Mouse (Mus musculus) thymus, adult 2 months (tissue): ENCODE measurements at regions not wholly inside any gene's neighbourhood (a gene's known extent, or its start where the extent isn't known, plus 50 kb on each side); places are given as distances from the start of the nearest gene placed in this dataset.
A peak's percentile ranks its signal among the peaks of the same experiment; 100 is the strongest.

Experiments
- DNase-seq: peaks from one replicate; pipeline ENCODE4 v3.0.0; 2021
- H3K27ac ChIP-seq: fragments of 200-500 bp; 2 replicates; pipeline ENCODE4 v1.5.1; 2012; ENCODE audit warnings: low read length, control low read depth; ENCODE audit not compliant: control insufficient read depth, insufficient read depth
- H3K27me3 ChIP-seq: fragments of 200-500 bp; 2 replicates; pipeline ENCODE4 v1.6.1; 2012; ENCODE audit warnings: mild to moderate bottlenecking, low read length, moderate library complexity, mixed read lengths; ENCODE audit not compliant: control insufficient read depth, insufficient read depth
- H3K36me3 ChIP-seq: fragments of 200-500 bp; 2 replicates; pipeline ENCODE4 v1.6.1; 2012; ENCODE audit warnings: mild to moderate bottlenecking, low read length, moderate library complexity; ENCODE audit not compliant: control insufficient read depth, insufficient read depth
- H3K4me1 ChIP-seq: fragments of 200-500 bp; replicated peaks from 2 replicates; pipeline ENCODE4 v1.6.1; 2012; ENCODE audit warnings: low read length; ENCODE audit not compliant: control insufficient read depth, insufficient read depth
- H3K4me3 ChIP-seq: fragments of 200-500 bp; 2 replicates; pipeline ENCODE4 v1.5.1; 2012; ENCODE audit warnings: mild to moderate bottlenecking, low read length, control low read depth, moderate library complexity; ENCODE audit not compliant: control insufficient read depth, insufficient read depth
- CTCF ChIP-seq: fragments of 200-500 bp; IDR thresholded peaks from 2 replicates; pipeline ENCODE4 v1.5.1; 2012; ENCODE audit warnings: mild to moderate bottlenecking, control low read depth, low read length, moderate library complexity, borderline replicate concordance; ENCODE audit not compliant: control insufficient read depth, poor library complexity, insufficient read depth; ENCODE audit errors: extremely low read depth
- POLR2A ChIP-seq: fragments of 200-500 bp; IDR thresholded peaks from 2 replicates; pipeline ENCODE4 v1.6.1; 2012; ENCODE audit warnings: mild to moderate bottlenecking, low read length, control low read depth, moderate library complexity; ENCODE audit not compliant: control insufficient read depth, poor library complexity, insufficient read depth; ENCODE audit errors: extremely low read depth
- WGBS: fragments of 180-500 bp; shearing (Covaris S2); methylation state at CpG from one replicate; pipeline ENCODE4 v1.1.7; 2018; 5-methylcytosine and 5-hydroxymethylcytosine counted together

GRCm38 (mm10) chr15:60719332-60719731, 134.2 kb downstream of the Fam84b start:
- no peak overlapping the region for H3K27ac ChIP-seq
- 91% methylated on average over 5 of the region's 5 CpGs for WGBS
- no peaks in the 10 kb centered on the region for H3K4me1 ChIP-seq
- no peak for TF ChIP-seq CTCF
- TF ChIP-seq POLR2A = no peak
- DNase-seq = no peak
- no peaks in the 10 kb centered on the region for H3K27me3 ChIP-seq
- H3K4me3 ChIP-seq = no peak overlapping the region
- H3K36me3 ChIP-seq = no peaks in the 10 kb centered on the region

DNA sequence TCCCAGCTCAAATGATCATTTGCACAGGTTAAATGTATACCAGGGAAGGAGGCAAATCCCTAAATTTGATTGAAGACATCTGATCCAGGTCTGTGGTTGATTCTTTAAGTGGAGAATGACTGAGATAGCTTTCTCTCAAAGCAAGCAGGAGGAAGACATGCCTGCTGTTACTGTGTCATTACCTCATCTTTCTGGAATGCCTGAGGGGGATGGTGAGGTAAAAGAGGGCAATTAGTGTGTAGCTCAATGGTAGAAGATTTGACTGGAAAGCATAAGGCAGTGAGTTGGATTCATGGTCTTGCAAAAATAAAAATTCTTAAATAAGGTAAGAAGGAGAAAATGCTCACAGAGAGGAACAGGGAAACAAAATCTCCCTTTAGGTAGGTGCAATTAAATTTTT, 144.9 kb downstream of the Fam84b start:
- TF ChIP-seq CTCF (no peak), POLR2A (no peak)
- Histone ChIP-seq H3K4me1 (no peaks in the 10 kb centered on the region), H3K4me3 (no peak overlapping the region), H3K36me3 (no peaks in the 10 kb centered on the region), H3K27ac (no peak overlapping the region), H3K27me3 (no peaks in the 10 kb centered on the region)
- DNase-seq = no peak

- WGBS = 89% methylated on average over 4 of the region's 4 CpGs
- H3K36me3 ChIP-seq = no peaks in the 10 kb centered on the region
- H3K27ac ChIP-seq = no peak overlapping the region
- TF ChIP-seq POLR2A (no peak), CTCF (no peak)
- H3K27me3 ChIP-seq = no peaks in the 10 kb centered on the region
- H3K4me1 ChIP-seq = no peaks in the 10 kb centered on the region
- DNase-seq = no peak
- no peak overlapping the region for H3K4me3 ChIP-seq
Measured at GRCm38 (mm10) chr15:60706009-60706408, 147.6 kb downstream of the Fam84b start.

DNA sequence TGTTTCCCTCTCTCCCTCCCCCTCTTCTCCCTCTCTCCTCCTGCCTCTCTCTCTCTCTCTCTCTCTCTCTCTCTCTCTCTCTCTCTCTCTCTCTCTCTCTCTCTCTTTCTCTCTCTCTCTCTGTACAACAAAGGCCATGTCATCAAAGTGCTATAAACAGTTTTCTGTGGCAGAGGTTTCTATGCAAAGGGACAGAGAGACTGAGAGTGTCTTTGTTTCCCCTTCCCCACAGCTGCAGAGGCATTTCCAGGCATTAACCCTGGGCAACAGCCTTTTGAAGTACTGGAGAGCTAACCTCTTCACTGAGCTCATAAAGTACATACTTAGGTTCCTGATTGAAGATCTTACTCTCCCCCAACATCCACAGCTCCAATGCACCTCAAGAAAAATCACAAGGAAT, 152.3 kb downstream of the Fam84b start:
- H3K4me1 ChIP-seq = no peaks in the 10 kb centered on the region
- TF ChIP-seq CTCF (no peak), POLR2A (no peak)
- H3K36me3 ChIP-seq = no peaks in the 10 kb centered on the region
- DNase-seq = no peak
- no peak overlapping the region for H3K4me3 ChIP-seq
- no peak overlapping the region for H3K27ac ChIP-seq
- no peaks in the 10 kb centered on the region for H3K27me3 ChIP-seq

DNA sequence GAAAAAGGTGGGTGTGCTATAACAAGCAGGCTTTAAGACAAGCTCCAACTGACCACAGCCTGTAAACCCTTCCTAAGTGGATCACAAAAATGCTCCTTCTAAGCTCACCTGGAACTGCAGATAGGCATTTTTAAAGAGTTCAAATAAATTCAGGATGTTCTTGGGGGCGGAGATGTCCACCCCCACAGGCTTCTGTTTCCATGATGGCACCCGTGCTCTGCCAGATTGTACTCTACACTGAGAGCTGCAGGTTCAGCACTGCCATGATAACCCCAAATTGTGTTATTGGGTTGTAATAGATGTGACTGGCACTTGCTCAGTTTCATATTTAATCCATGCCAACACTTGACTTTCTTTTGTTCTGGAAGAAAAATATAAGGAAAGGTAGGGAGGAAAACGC, 158.8 kb downstream of the Fam84b start:
- Histone ChIP-seq H3K36me3 (no peaks in the 10 kb centered on the region), H3K4me3 (no peak overlapping the region), H3K27ac (no peak overlapping the region), H3K27me3 (no peaks in the 10 kb centered on the region), H3K4me1 (no peaks in the 10 kb centered on the region)
- 92% methylated on average over 3 of the region's 3 CpGs for WGBS
- DNase-seq = no peak
- TF ChIP-seq CTCF (no peak), POLR2A (no peak)

DNA sequence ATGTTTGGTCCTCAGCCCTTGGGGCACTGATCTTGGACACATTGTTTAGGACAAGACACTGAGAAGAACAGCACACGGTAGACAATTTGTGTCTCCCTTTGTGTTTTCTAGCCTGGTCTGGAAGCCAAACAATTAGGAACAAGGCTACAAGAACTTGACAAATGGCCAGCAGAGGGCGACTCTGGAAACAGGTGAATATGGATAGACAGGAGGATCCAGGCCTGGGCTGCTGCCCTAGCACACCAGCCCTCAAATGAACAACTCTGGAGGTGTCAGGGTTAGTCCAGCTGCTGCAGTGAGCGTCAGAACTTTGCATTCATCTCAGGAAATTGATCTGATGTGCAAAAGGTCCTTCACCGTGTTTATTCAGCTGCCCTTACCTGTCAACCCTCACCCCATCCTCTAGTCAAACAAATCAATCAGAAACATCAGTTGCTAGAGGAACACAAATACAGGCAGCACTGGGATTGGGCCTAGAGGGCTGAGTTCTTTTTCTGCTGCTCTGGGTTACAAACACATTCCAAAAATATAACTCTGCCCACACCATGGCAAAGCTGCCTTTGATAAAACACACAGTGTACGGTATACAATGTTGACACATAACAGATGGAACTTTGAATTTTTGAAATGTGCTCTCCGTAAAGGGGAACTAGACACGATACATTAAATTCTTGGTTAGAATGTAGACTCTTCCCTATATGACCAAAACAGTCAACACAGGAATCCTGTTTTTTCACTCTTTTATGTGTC, 159.7 kb downstream of the Fam84b start:
- 81% methylated on average over 7 of the region's 7 CpGs for WGBS
- Histone ChIP-seq H3K27me3 (no peaks in the 10 kb centered on the region), H3K36me3 (no peaks in the 10 kb centered on the region), H3K4me3 (no peak overlapping the region), H3K27ac (no peak overlapping the region), H3K4me1 (no peaks in the 10 kb centered on the region)
- peak; percentile 57 for DNase-seq
- TF ChIP-seq CTCF (no peak), POLR2A (no peak)
